In the genomic region with DNA sequence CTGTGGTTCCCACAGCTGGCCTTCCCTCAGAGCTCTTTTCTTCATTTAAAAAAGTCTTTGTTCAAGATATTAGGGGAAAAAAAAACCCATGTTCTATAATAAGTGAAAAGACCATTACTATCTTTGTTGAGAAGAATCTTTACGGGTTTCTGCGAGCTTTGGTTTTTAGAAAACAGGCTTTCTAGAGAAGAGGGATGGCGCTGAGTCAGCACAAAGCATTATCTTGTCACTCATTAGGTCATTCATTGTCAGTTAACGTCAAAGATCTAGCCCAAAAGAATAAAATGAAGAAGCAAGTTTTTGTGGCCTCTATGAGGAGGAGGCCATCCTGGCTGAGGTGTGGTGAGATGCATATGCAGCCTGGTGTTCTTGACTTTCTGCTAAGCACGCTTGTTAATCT, we compare ENCODE assay signal across 24 mouse cellular contexts.
"Had no signal": no experiment of that assay in that cellular context is flagged by ENCODE, and none has a peak within 500 bp of the region (broad histone marks: within the 10 kb centered on the region; RNA-seq: fewer than 3 reads in every experiment).

No protein-coding gene starts in this region.

- H3K27ac ChIP-seq: heart, embryonic 10.5 days; hindbrain, embryonic 10.5 days; hindbrain, embryonic 12.5 days; hindbrain, embryonic 14.5 days; intestine, embryonic 15.5 days; left cerebral cortex, adult 2 months; limb, embryonic 10.5 days; limb, embryonic 12.5 days; liver, embryonic 14.5 days had no signal

- H3K4me2 ChIP-seq: heart, embryonic 12.5 days; hindbrain, embryonic 12.5 days; hindbrain, embryonic 14.5 days; intestine, embryonic 15.5 days; limb, embryonic 12.5 days had no signal

- H3K36me3 ChIP-seq: heart, embryonic 10.5 days; hindbrain, embryonic 10.5 days; hindbrain, embryonic 12.5 days; intestine, embryonic 15.5 days; limb, embryonic 10.5 days; limb, embryonic 12.5 days had no signal

- H3K9ac ChIP-seq: heart, embryonic 12.5 days; hindbrain, embryonic 12.5 days; hindbrain, embryonic 14.5 days; intestine, embryonic 15.5 days; limb, embryonic 12.5 days; liver, embryonic 14.5 days had no signal

- ATAC-seq: hindbrain, embryonic 16.5 days; inflammation-experienced regulatory T-cells, adult 6 months; intestine, embryonic 15.5 days; intestine, postnatal 0 days had no signal

- H3K4me3 ChIP-seq: heart, embryonic 10.5 days; heart, embryonic 12.5 days; hindbrain, embryonic 10.5 days; hindbrain, embryonic 12.5 days; intestine, embryonic 15.5 days; left cerebral cortex, adult 2 months; limb, embryonic 10.5 days; limb, embryonic 12.5 days had no signal

- DNase-seq: gastrocnemius, postnatal 14 days; gastrocnemius, postnatal 36 days; heart, adult 11 months; heart, postnatal 10 days; heart, postnatal 4 days; kidney, adult 18-20 months; kidney, adult 8-10 months; kidney, postnatal 10 days; kidney, postnatal 25 days; kidney, postnatal 4 days; liver had no signal

- H3K27me3 ChIP-seq: heart, embryonic 12.5 days; hindbrain, embryonic 12.5 days; intestine, embryonic 15.5 days; limb, embryonic 12.5 days had no signal

- H3K9me3 ChIP-seq: heart, embryonic 10.5 days; heart, embryonic 12.5 days; hindbrain, embryonic 10.5 days; hindbrain, embryonic 12.5 days; intestine, embryonic 15.5 days; limb, embryonic 10.5 days; limb, embryonic 12.5 days had no signal
